Comparison of ENCODE assay signal across 20 mouse cellular contexts in the genomic region with DNA sequence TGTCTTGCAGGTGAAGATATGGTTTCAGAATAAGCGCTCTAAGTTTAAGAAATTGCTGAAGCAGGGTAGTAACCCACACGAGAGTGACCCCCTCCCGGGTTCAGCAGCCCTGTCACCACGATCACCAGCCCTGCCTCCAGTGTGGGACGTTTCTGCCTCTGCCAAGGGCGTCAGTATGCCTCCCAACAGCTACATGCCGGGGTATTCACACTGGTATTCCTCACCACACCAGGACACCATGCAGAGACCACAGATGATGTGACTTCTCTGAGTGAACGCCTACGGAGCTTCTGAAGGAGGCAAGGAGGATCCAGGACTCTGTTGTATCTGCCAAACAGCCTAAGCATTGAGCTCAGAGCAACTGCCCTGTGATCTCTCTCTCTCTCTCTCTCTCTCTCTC. TPM values are rescaled to one million over a fixed set of nuclear protein-coding genes. Genes with fewer than 3 reads are reported as not detected.
DNase-seq lines count a peak whose midpoint lies in the region; ATAC-seq lines count a peak whose summit lies in the region.
"Had no signal": no experiment of that assay in that cellular context is flagged by ENCODE, and none has a peak within 500 bp of the region (broad histone marks: within the 10 kb centered on the region; RNA-seq: fewer than 3 reads in every experiment).

No protein-coding gene starts in this region.

- H3K4me2 ChIP-seq in embryonic facial prominence, embryonic 11.5 days (ENCODE audit: low read depth, low read length), result peak overlapping the region; percentile 36
- peak overlapping the region; percentile 70 for H3K4me2 ChIP-seq in forebrain, embryonic 15.5 days (replicated peaks)
- H3K4me2 ChIP-seq in midbrain, embryonic 15.5 days, result peak overlapping the region; percentile 12; the same call in 1 of the 2 replicates
- no peak overlapping the region for H3K4me2 ChIP-seq in hindbrain, embryonic 13.5 days
- H3K4me2 ChIP-seq: limb, embryonic 15.5 days had no signal

- DNase-seq in embryo, embryonic 10.5 days (ENCODE audit: low spot score), result peak; percentile 32
- DNase-seq in embryonic facial prominence, embryonic 11.5 days (ENCODE audit: low spot score), result peak; percentile 31
- no peak for DNase-seq in adrenal gland, adult (ENCODE audit: inconsistent age in 2 of 2, low spot score in 1 of 2)
- no peak for DNase-seq in kidney, postnatal 10 days
- DNase-seq: adrenal gland, postnatal 25 days; cerebellum, adult 9-11 months; heart, adult 18-20 months; kidney, adult 8-10 months; lung, adult 18-20 months; lung, postnatal 36 days; thymus, postnatal 14 days had no signal

- H3K4me3 ChIP-seq in embryonic facial prominence, embryonic 11.5 days (ENCODE audit: low read depth, low read length), result peak overlapping the region; percentile 30
- H3K4me3 ChIP-seq in forebrain, embryonic 15.5 days, result peak overlapping the region; percentile 52
- peak overlapping the region; percentile 17; the same call in 1 of the 2 replicates for H3K4me3 ChIP-seq in midbrain, embryonic 15.5 days
- no peak overlapping the region for H3K4me3 ChIP-seq in hindbrain, embryonic 13.5 days
- H3K4me3 ChIP-seq: limb, embryonic 15.5 days had no signal

- WGBS in embryonic facial prominence, embryonic 11.5 days, result 15% methylated on average over 9 of the region's 9 CpGs
- WGBS in forebrain, embryonic 15.5 days, result 2% methylated on average over 9 of the region's 9 CpGs
- 3% methylated on average over 9 of the region's 9 CpGs for WGBS in midbrain, embryonic 15.5 days
- WGBS in hindbrain, embryonic 13.5 days, result under 1% methylated on average over 9 of the region's 9 CpGs

- H3K27ac ChIP-seq in embryonic facial prominence, embryonic 11.5 days (replicated peaks; ENCODE audit: low read depth, low read length), result peak overlapping the region; percentile 70
- peak overlapping the region; percentile 96 for H3K27ac ChIP-seq in forebrain, embryonic 15.5 days (replicated peaks)
- H3K27ac ChIP-seq in midbrain, embryonic 15.5 days, result no peak overlapping the region
- H3K27ac ChIP-seq in hindbrain, embryonic 13.5 days, result no peak overlapping the region
- H3K27ac ChIP-seq: hindbrain, postnatal 0 days; limb, embryonic 15.5 days had no signal

- H3K4me1 ChIP-seq in embryonic facial prominence, embryonic 11.5 days (ENCODE audit: control insufficient read depth, insufficient read depth, low read length), result no peaks in the 10 kb centered on the region
- H3K4me1 ChIP-seq in forebrain, embryonic 15.5 days, result peaks cover 19% of the 10 kb centered on the region
- peaks cover 17% of the 10 kb centered on the region for H3K4me1 ChIP-seq in midbrain, embryonic 15.5 days
- peaks cover 17% of the 10 kb centered on the region for H3K4me1 ChIP-seq in hindbrain, embryonic 13.5 days (replicated peaks)

- H3K27me3 ChIP-seq in embryonic facial prominence, embryonic 11.5 days (ENCODE audit: control insufficient read depth, insufficient read depth, low read length), result peaks cover 48% of the 10 kb centered on the region
- H3K27me3 ChIP-seq in forebrain, embryonic 15.5 days, result peaks cover 46% of the 10 kb centered on the region
- peaks cover 83% of the 10 kb centered on the region for H3K27me3 ChIP-seq in midbrain, embryonic 15.5 days (replicated peaks)
- peaks cover 96% of the 10 kb centered on the region for H3K27me3 ChIP-seq in hindbrain, embryonic 13.5 days

- ATAC-seq in embryonic facial prominence, embryonic 11.5 days (replicated peaks; ENCODE audit: insufficient number of reproducible peaks, low FRiP score, low TSS enrichment, low read depth), result no peak
- no peak for ATAC-seq in forebrain, embryonic 15.5 days (replicated peaks)
- no peak for ATAC-seq in midbrain, embryonic 15.5 days (replicated peaks)
- ATAC-seq in hindbrain, embryonic 13.5 days (ENCODE audit: low FRiP score), result no peak
- ATAC-seq: hindbrain, postnatal 0 days had no signal

- H3K36me3 ChIP-seq in embryonic facial prominence, embryonic 11.5 days (replicated peaks; ENCODE audit: control insufficient read depth, insufficient read depth, low read depth, low read length), result no peaks in the 10 kb centered on the region
- H3K36me3 ChIP-seq in forebrain, embryonic 15.5 days, result no peaks in the 10 kb centered on the region
- no peaks in the 10 kb centered on the region for H3K36me3 ChIP-seq in midbrain, embryonic 15.5 days (replicated peaks)
- H3K36me3 ChIP-seq in hindbrain, embryonic 13.5 days, result no peaks in the 10 kb centered on the region
- H3K36me3 ChIP-seq: limb, embryonic 15.5 days had no signal

- no peaks in the 10 kb centered on the region for H3K9me3 ChIP-seq in embryonic facial prominence, embryonic 11.5 days (replicated peaks; ENCODE audit: control insufficient read depth, low read length)
- no peaks in the 10 kb centered on the region for H3K9me3 ChIP-seq in forebrain, embryonic 15.5 days
- H3K9me3 ChIP-seq in midbrain, embryonic 15.5 days, result no peaks in the 10 kb centered on the region
- H3K9me3 ChIP-seq in hindbrain, embryonic 13.5 days, result no peaks in the 10 kb centered on the region
- H3K9me3 ChIP-seq: limb, embryonic 15.5 days had no signal

- peak overlapping the region; percentile 61 for H3K9ac ChIP-seq in embryonic facial prominence, embryonic 11.5 days (replicated peaks; ENCODE audit: low read length)
- H3K9ac ChIP-seq in forebrain, embryonic 15.5 days (replicated peaks), result peak overlapping the region; percentile 52
- H3K9ac ChIP-seq in midbrain, embryonic 15.5 days, result no peak overlapping the region
- no peak overlapping the region for H3K9ac ChIP-seq in hindbrain, embryonic 13.5 days
- H3K9ac ChIP-seq: limb, embryonic 15.5 days had no signal

RNA-seq across cellular contexts. Expression of a gene that starts 3.9 kb away (rescaled TPM):
- 3.2 and 5.1 TPM in 2 replicates for polyA plus RNA-seq in embryonic facial prominence, embryonic 11.5 days (2014; fragmentation: Nextera tagmentation; extraction: Ambion mirVana)
- polyA plus RNA-seq in forebrain, embryonic 15.5 days (2015; fragmentation: Nextera tagmentation; extraction: Ambion mirVana), result 13.2 and 14.7 TPM in 2 replicates
- polyA plus RNA-seq in midbrain, embryonic 15.5 days (2015; fragmentation: Nextera tagmentation; extraction: Ambion mirVana), result 2.4 and 3.6 TPM in 2 replicates
- 0.18 TPM in 1 of 2 replicates, not detected in the other for polyA plus RNA-seq in hindbrain, embryonic 13.5 days (2015; fragmentation: Nextera tagmentation; extraction: Ambion mirVana)
- polyA plus RNA-seq: heart, postnatal 0 days; hindbrain, postnatal 0 days; large intestine, adult 2 months; neural tube, embryonic 14.5 days; small intestine, adult 2 months had no signal

RNA-seq across cellular contexts. Expression of a gene that starts 14.9 kb away (rescaled TPM):
- 54.5 and 63.8 TPM in 2 replicates for polyA plus RNA-seq in embryonic facial prominence, embryonic 11.5 days (2014; fragmentation: Nextera tagmentation; extraction: Ambion mirVana)
- 81.5 and 84.7 TPM in 2 replicates for polyA plus RNA-seq in forebrain, embryonic 15.5 days (2015; fragmentation: Nextera tagmentation; extraction: Ambion mirVana)
- 14.8 and 19.0 TPM in 2 replicates for polyA plus RNA-seq in midbrain, embryonic 15.5 days (2015; fragmentation: Nextera tagmentation; extraction: Ambion mirVana)
- 1.3 and 1.9 TPM in 2 replicates for polyA plus RNA-seq in hindbrain, embryonic 13.5 days (2015; fragmentation: Nextera tagmentation; extraction: Ambion mirVana)
- polyA plus RNA-seq: hindbrain, postnatal 0 days; neural tube, embryonic 14.5 days; small intestine, adult 2 months had no signal

Comparison
In these comparisons a context has a peak if more than half of its experiments do, and no peak if none do; other contexts are left out.
1. DNase-seq: peak in embryo, embryonic 10.5 days (single experiment) and embryonic facial prominence, embryonic 11.5 days (single experiment); none in adrenal gland, adult (0 of 2) and kidney, postnatal 10 days (single experiment).
2. H3K27ac ChIP-seq: peak in embryonic facial prominence, embryonic 11.5 days (single experiment) and forebrain, embryonic 15.5 days (single experiment); none in midbrain, embryonic 15.5 days (single experiment) and hindbrain, embryonic 13.5 days (single experiment).
3. H3K9ac ChIP-seq: peak in embryonic facial prominence, embryonic 11.5 days (single experiment) and forebrain, embryonic 15.5 days (single experiment); none in midbrain, embryonic 15.5 days (single experiment) and hindbrain, embryonic 13.5 days (single experiment).